Mouse (Mus musculus): Measurements from ENCODE around the gene Ap3d1. TPM values are rescaled to one million over a fixed set of nuclear protein-coding genes. Genes with fewer than 3 reads are reported as not detected.
A peak's percentile ranks its signal among the peaks of the same experiment; 100 is the strongest.

The Ap3d1 gene
- polyA plus RNA-seq, 2 experiments, result 20.1 to 26.2 TPM

DNA sequence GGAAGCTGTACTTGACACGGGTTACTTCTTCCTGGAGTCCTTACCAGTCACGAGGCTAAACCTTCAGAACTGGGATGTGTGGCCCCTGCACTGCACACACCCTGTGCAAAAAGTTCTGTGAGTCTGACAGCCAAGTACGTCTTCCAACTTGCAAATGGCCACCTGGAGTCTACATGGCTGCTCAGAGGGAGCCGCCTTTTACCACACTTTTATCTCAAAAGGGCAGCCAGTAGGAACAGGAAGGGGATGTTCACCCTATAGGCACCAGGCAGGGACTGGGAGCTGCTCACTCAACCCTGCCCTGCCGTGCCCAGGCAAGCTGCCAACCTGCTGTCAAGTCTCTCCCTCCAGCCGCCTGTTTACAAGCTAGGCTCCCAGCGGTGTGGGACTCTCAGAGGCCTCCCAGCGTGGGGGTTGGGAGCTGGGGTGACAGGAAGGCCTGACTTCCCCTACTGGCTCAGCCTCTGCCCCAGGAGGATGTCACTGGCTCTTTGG, 64.1 kb downstream of the Ap3d1 start, which contains the start of gene Mknk2:
Mknk2 (minus strand) TSS at position 171 of the 495 bp plus-strand sequence.
- Histone ChIP-seq H3K36me3 (replicated peaks; ENCODE audit: control insufficient read depth, insufficient read depth, low read depth) (peaks cover 2% of the 10 kb centered on the region; the same call in 1 of the 2 replicates), H3K4me3 (ENCODE audit: insufficient read depth in 1 of 2, low read depth in 2 of 2, low read length in 2 of 2) (peak within 1 kb of the TSS; percentile 65 to 98), H3K9ac (replicated peaks) (peak within 1 kb of the TSS; percentile 98), H3K27me3 (ENCODE audit: control insufficient read depth, insufficient read depth, low read length) (no peaks in the 10 kb centered on the region), H3K4me1 (replicated peaks; ENCODE audit: control insufficient read depth in 2 of 2, insufficient read depth in 2 of 2, low read length in 1 of 2) (peaks cover 49 to 52% of the 10 kb centered on the region in 2 experiments), H3K27ac (peak within 1 kb of the TSS; percentile 100), H3K9me3 (ENCODE audit: control insufficient read depth, low read length) (no peaks in the 10 kb centered on the region), H3K4me2 (ENCODE audit: low read depth) (peak within 1 kb of the TSS; percentile 98)
- ATAC-seq (ENCODE audit: insufficient read depth) (peak; percentile 63), DNase-seq (ENCODE audit: low read depth in 3 of 3, low spot score in 3 of 3) (peak; percentile 80 to 82 (median 81))
- 1% methylated on average over 8 of the region's 8 CpGs for WGBS (ENCODE audit: insufficient replicate concordance)
- TF ChIP-seq CTCF (IDR thresholded peaks at IDR 0.05; ENCODE audit: low read depth), result 0 out of 2 replicates have a peak, but pooled peaks have one; percentile 8
- TF ChIP-seq EP300 (IDR thresholded peaks at IDR 0.05; ENCODE audit: low read depth), result peak; percentile 67

DNA sequence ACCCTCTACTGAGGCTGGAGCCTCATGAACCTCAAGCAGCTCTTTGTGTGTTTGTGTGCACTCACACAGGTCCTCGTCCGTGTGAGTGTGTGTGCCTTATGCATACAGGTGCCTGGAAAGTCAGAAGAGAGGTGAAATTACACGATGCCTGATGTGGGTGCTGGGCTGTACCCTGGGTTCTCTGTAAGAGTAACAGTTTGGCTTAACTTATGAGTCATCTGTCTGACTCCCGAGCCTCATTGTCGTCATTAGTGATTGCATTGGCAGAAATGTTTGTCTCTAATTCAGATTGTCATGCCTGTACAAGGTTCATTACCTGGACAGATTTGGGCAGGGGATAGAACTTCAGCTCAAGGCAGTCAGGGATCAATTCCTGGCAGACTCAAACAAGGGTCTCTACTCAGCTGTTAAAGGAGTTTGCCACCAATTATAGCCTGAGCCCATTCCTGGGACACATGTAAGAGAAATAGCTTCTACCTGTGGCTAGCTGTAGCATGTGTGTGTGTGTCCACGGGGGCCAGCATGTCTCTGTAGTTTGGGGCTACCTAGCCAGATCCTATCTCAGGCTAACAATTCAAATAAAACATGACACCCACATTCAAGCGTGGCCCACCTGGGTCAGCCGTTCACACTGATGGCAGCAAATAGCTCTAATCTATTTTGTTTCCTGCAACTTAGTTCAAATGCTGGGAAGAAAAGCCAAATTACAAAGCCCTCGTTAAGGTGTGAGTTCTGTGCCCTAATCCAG, 64.8 kb downstream of the Ap3d1 start:
- TF ChIP-seq EP300 (IDR thresholded peaks at IDR 0.05; ENCODE audit: low read depth) (no peak), CTCF (IDR thresholded peaks at IDR 0.05; ENCODE audit: low read depth) (no peak)
- peak overlapping the region; percentile 100 for H3K27ac ChIP-seq
- peak overlapping the region; percentile 98 for H3K9ac ChIP-seq (replicated peaks)
- peak overlapping the region; percentile 98 for H3K4me2 ChIP-seq (ENCODE audit: low read depth)
- H3K27me3 ChIP-seq (ENCODE audit: control insufficient read depth, insufficient read depth, low read length), result no peaks in the 10 kb centered on the region
- no peak for ATAC-seq (ENCODE audit: insufficient read depth)
- H3K9me3 ChIP-seq (ENCODE audit: control insufficient read depth, low read length), result no peaks in the 10 kb centered on the region
- H3K36me3 ChIP-seq (replicated peaks; ENCODE audit: control insufficient read depth, insufficient read depth, low read depth), result peaks cover 2% of the 10 kb centered on the region
- no peak for DNase-seq (ENCODE audit: low read depth in 3 of 3, low spot score in 3 of 3)
- WGBS (ENCODE audit: insufficient replicate concordance), result 4% methylated on average over 9 of the region's 9 CpGs
- peaks cover 52 to 54% of the 10 kb centered on the region in 2 experiments for H3K4me1 ChIP-seq (replicated peaks; ENCODE audit: control insufficient read depth in 2 of 2, insufficient read depth in 2 of 2, low read length in 1 of 2)
- H3K4me3 ChIP-seq (ENCODE audit: insufficient read depth in 1 of 2, low read depth in 2 of 2, low read length in 2 of 2), result peak overlapping the region; percentile 65 to 98

DNA sequence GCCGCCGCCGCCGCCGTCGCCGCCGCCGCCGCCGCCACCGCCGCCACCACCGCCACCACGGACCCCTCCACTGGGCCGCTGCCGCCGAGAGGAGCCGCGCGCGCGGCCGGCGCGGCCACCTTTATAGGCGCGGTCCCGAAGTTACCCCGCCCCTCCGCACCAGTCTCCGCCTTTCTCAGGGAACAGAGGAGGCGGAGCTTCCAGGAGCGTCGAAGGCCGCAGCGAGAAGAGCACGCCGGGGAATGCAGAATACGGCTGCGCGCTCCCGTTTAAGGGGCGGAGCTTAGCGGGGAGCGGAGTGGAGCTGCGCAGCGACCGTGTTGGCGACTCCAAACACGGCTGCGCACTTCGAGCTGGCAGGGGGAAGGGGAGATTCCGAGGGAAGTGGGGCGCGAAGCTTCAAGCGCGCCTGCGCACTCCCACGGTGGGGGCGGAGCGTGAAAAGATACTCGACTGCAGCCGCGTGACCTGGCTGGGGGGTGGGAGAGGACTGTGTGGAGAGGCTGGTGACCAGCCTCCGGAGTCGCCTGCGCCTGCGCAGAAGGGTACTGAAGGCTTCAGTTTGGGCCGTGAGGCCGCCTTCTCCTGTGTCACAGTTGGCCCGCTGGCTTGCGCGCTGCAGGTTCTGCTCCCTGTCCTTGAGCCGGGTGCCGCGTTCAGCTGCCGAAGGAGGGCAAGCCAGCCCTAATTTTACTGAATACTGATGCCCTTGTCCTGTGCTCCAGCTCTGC, 65.7 kb downstream of the Ap3d1 start:
- Histone ChIP-seq H3K4me3 (ENCODE audit: insufficient read depth in 1 of 2, low read depth in 2 of 2, low read length in 2 of 2) (peak overlapping the region; percentile 86 to 98), H3K36me3 (replicated peaks; ENCODE audit: control insufficient read depth, insufficient read depth, low read depth) (peaks cover 10% of the 10 kb centered on the region), H3K27me3 (ENCODE audit: control insufficient read depth, insufficient read depth, low read length) (no peaks in the 10 kb centered on the region), H3K9ac (replicated peaks) (peak overlapping the region; percentile 98), H3K9me3 (ENCODE audit: control insufficient read depth, low read length) (no peaks in the 10 kb centered on the region), H3K4me2 (ENCODE audit: low read depth) (peak overlapping the region; percentile 98), H3K4me1 (replicated peaks; ENCODE audit: control insufficient read depth in 2 of 2, insufficient read depth in 2 of 2, low read length in 1 of 2) (peaks cover 52 to 54% of the 10 kb centered on the region in 2 experiments), H3K27ac (peak overlapping the region; percentile 100)
- under 1% methylated on average over 61 of the region's 78 CpGs for WGBS (ENCODE audit: insufficient replicate concordance)
- peak; percentile 22 for TF ChIP-seq EP300 (IDR thresholded peaks at IDR 0.05; ENCODE audit: low read depth)
- TF ChIP-seq CTCF (IDR thresholded peaks at IDR 0.05; ENCODE audit: low read depth), result no peak
- ATAC-seq (ENCODE audit: insufficient read depth), result peak; percentile 83
- DNase-seq (ENCODE audit: low read depth in 3 of 3, low spot score in 3 of 3), result peak; percentile 95 to 98 (median 96)

DNA sequence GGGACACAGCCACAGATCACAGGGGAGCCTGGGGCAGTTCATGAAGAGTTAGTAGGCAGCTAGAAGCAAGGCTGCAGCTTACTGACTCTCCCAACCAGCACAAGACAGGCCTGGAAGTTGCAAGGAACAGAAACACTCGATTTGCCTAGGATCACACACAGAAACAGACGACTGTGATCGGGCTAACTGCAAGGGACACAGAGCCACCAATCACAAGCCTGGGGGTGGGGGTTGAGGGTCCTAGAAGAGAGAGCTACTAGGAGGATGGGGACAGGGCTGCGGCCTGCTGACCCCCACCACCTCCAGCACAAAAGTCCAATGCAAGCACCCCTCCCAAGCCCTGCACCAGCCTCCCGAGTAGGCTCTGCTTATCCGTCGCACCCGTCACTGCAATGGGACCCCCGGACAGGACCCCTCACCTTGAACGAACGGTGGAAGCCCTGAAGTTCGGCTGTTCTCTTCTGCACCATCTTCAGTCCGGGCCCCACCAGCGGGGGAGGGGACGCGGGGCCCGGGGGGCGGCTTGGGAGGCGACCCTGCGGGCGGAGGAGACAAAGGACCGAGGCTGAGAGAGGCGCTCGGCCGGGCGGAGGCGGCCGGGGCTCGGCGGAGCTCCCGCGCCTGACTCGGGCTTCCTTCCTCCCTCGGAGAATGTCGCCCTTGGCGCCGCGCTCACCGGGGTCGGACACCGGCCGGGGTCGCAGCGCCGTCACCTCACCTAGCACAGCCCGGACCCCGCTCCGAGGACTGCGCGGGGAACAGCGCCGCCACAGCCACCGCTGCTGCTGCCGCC, 66.5 kb downstream of the Ap3d1 start:
- H3K4me2 ChIP-seq (ENCODE audit: low read depth), result peak overlapping the region; percentile 98
- under 1% methylated on average over 53 of the region's 54 CpGs for WGBS (ENCODE audit: insufficient replicate concordance)
- H3K4me3 ChIP-seq (ENCODE audit: insufficient read depth in 1 of 2, low read depth in 2 of 2, low read length in 2 of 2), result peak overlapping the region; percentile 86 to 98
- H3K27ac ChIP-seq, result peak overlapping the region; percentile 76
- TF ChIP-seq EP300 (IDR thresholded peaks at IDR 0.05; ENCODE audit: low read depth) (no peak), CTCF (IDR thresholded peaks at IDR 0.05; ENCODE audit: low read depth) (no peak)
- H3K36me3 ChIP-seq (replicated peaks; ENCODE audit: control insufficient read depth, insufficient read depth, low read depth), result peaks cover 16% of the 10 kb centered on the region
- no peak for DNase-seq (ENCODE audit: low read depth in 3 of 3, low spot score in 3 of 3)
- peak overlapping the region; percentile 98 for H3K9ac ChIP-seq (replicated peaks)
- ATAC-seq (ENCODE audit: insufficient read depth), result no peak
- no peaks in the 10 kb centered on the region for H3K27me3 ChIP-seq (ENCODE audit: control insufficient read depth, insufficient read depth, low read length)
- H3K4me1 ChIP-seq (replicated peaks; ENCODE audit: control insufficient read depth in 2 of 2, insufficient read depth in 2 of 2, low read length in 1 of 2), result peaks cover 52 to 54% of the 10 kb centered on the region in 2 experiments
- no peaks in the 10 kb centered on the region for H3K9me3 ChIP-seq (ENCODE audit: control insufficient read depth, low read length)
